Mouse (Mus musculus) stomach, embryonic 14.5 days (tissue): ENCODE results near the gene Rufy2. TPM values are rescaled to one million over a fixed set of nuclear protein-coding genes. Genes with fewer than 3 reads are reported as not detected.

Experiments used
- ATAC-seq: fragments of 200-750 bp; cut with Nextera tagmentation; 2 replicates; pipeline ENCODE4 v1.8.0; 2017; ENCODE audit warnings: low read depth, moderate TSS enrichment; ENCODE audit not compliant: insufficient number of reproducible peaks, insufficient read depth, low FRiP score
- H3K27ac ChIP-seq: fragments of 300-500 bp; sonication (generic); 2 replicates; pipeline ENCODE4 v1.5.1; 2014; ENCODE audit warnings: mild to moderate bottlenecking, low read length, moderate library complexity, mixed read lengths
- H3K27me3 ChIP-seq: fragments of 300-500 bp; sonication (generic); 2 replicates; pipeline ENCODE4 v1.6.1; 2014; ENCODE audit warnings: low read length, control low read depth, mixed read lengths; ENCODE audit not compliant: control insufficient read depth, insufficient read depth
- H3K36me3 ChIP-seq: fragments of 300-500 bp; sonication (generic); 2 replicates; pipeline ENCODE4 v1.6.1; 2014; ENCODE audit warnings: mild to moderate bottlenecking, control low read depth, low read length, moderate library complexity, mixed read lengths; ENCODE audit not compliant: control insufficient read depth, insufficient read depth
- H3K4me1 ChIP-seq: fragments of 300-500 bp; sonication (generic); 2 replicates; pipeline ENCODE4 v1.6.1; 2014; ENCODE audit warnings: low read length, control low read depth, mixed read lengths; ENCODE audit not compliant: control insufficient read depth, insufficient read depth
- H3K4me2 ChIP-seq: fragments of 300-500 bp; sonication (generic); replicated peaks from 2 replicates; pipeline ENCODE4 v1.6.1; 2014; ENCODE audit warnings: low read depth, low read length, control low read depth
- H3K4me3 ChIP-seq: fragments of 300-500 bp; sonication (generic); 2 replicates; pipeline ENCODE4 v1.5.1; 2014; ENCODE audit warnings: low read depth, low read length, control low read depth
- H3K9ac ChIP-seq: fragments of 300-500 bp; sonication (generic); replicated peaks from 2 replicates; pipeline ENCODE4 v1.6.1; 2014; ENCODE audit warnings: low read depth, mild to moderate bottlenecking, control low read depth, low read length, moderate library complexity, mixed read lengths
- H3K9me3 ChIP-seq: fragments of 300-500 bp; sonication (generic); 2 replicates; pipeline ENCODE4 v1.6.1; 2016; ENCODE audit warnings: low read depth, low read length, control low read depth; ENCODE audit not compliant: control insufficient read depth
- WGBS: fragments of 180-500 bp; shearing (Covaris S2); extraction: QIAGEN DNeasy Blood & Tissue Kit; methylation state at CpG from one replicate; pipeline ENCODE4 v1.1.7; 2014; 5-methylcytosine and 5-hydroxymethylcytosine counted together
- polyA plus RNA-seq: library from polyadenylated mRNA; unstranded; fragments of >200 nt; fragmentation: Nextera tagmentation; extraction: Ambion mirVana; gene quantifications from 2 replicates; pipeline ENCODE4 v1.2.1, GENCODE M21; 2014

The Rufy2 gene
- polyA plus RNA-seq = 28.0 and 32.4 TPM in 2 replicates

- H3K27ac ChIP-seq = peak within 1 kb of the TSS; percentile 71
- peaks cover 14% of the 10 kb centered on the region; the same call in 1 of the 2 replicates for H3K36me3 ChIP-seq
- peaks cover 7% of the 10 kb centered on the region; the same call in 1 of the 2 replicates for H3K4me1 ChIP-seq
- peak within 1 kb of the TSS; percentile 44 for H3K4me2 ChIP-seq
- WGBS = under 1% methylated on average over 72 of the region's 77 CpGs
- H3K9ac ChIP-seq = peak within 1 kb of the TSS; percentile 71
- no peaks in the 10 kb centered on the region for H3K9me3 ChIP-seq
- no peaks in the 10 kb centered on the region for H3K27me3 ChIP-seq
- H3K4me3 ChIP-seq = peak within 1 kb of the TSS; percentile 92
- peak; percentile 91 for ATAC-seq
Measured at GRCm38 (mm10) chr10:62980039-62980954, at the start of gene Rufy2. Gene Rufy2, plus strand, starts transcription at chr10:62980223.

GRCm38 (mm10) chr10:62932381-62932780, 47.6 kb upstream of the Rufy2 start:
- H3K4me3 ChIP-seq = no peak overlapping the region
- WGBS = 89% methylated on average over 1 of the region's 1 CpGs
- no peak for ATAC-seq
- no peak overlapping the region for H3K9ac ChIP-seq
- peaks cover 19% of the 10 kb centered on the region for H3K36me3 ChIP-seq
- no peaks in the 10 kb centered on the region for H3K9me3 ChIP-seq
- no peaks in the 10 kb centered on the region for H3K4me1 ChIP-seq
- no peaks in the 10 kb centered on the region for H3K27me3 ChIP-seq
- no peak overlapping the region for H3K4me2 ChIP-seq
- no peak overlapping the region for H3K27ac ChIP-seq

GRCm38 (mm10) chr10:62944975-62945580, 34.9 kb upstream of the Rufy2 start:
- H3K27ac ChIP-seq = no peak overlapping the region
- WGBS = 89% methylated on average over 10 of the region's 10 CpGs
- H3K4me1 ChIP-seq = peaks cover 4% of the 10 kb centered on the region; the same call in 1 of the 2 replicates
- H3K4me3 ChIP-seq = no peak overlapping the region
- H3K9ac ChIP-seq = no peak overlapping the region
- no peaks in the 10 kb centered on the region for H3K9me3 ChIP-seq
- no peak for ATAC-seq
- no peaks in the 10 kb centered on the region for H3K27me3 ChIP-seq
- peaks cover 8% of the 10 kb centered on the region for H3K36me3 ChIP-seq
- H3K4me2 ChIP-seq = no peak overlapping the region

GRCm38 (mm10) chr10:62946738-62947471, 33.1 kb upstream of the Rufy2 start, which contains the start of gene Dna2:
Gene Dna2, plus strand, starts transcription at chr10:62947026.
- Histone ChIP-seq H3K9ac (peak within 1 kb of the TSS; percentile 60), H3K4me1 (peaks cover 4% of the 10 kb centered on the region; the same call in 1 of the 2 replicates), H3K27ac (peak within 1 kb of the TSS; percentile 78; the same call in 1 of the 2 replicates), H3K4me3 (peak within 1 kb of the TSS; percentile 63), H3K9me3 (no peaks in the 10 kb centered on the region), H3K4me2 (peak within 1 kb of the TSS; percentile 53), H3K27me3 (no peaks in the 10 kb centered on the region), H3K36me3 (peaks cover 8% of the 10 kb centered on the region)
- 0% methylated on average over 68 of the region's 68 CpGs for WGBS
- ATAC-seq = peak; percentile 90

- Histone ChIP-seq H3K9me3 (no peaks in the 10 kb centered on the region), H3K36me3 (peaks cover 4% of the 10 kb centered on the region), H3K4me2 (no peak overlapping the region), H3K27me3 (no peaks in the 10 kb centered on the region), H3K4me3 (no peak overlapping the region), H3K27ac (no peak overlapping the region), H3K9ac (no peak overlapping the region), H3K4me1 (peaks cover 4% of the 10 kb centered on the region; the same call in 1 of the 2 replicates)
- 94% methylated on average over 7 of the region's 7 CpGs for WGBS
- no peak for ATAC-seq
Measured at GRCm38 (mm10) chr10:62948551-62948950, 31.5 kb upstream of the Rufy2 start.

GRCm38 (mm10) chr10:62963956-62964355, 16.1 kb upstream of the Rufy2 start:
- H3K9ac ChIP-seq = no peak overlapping the region
- peaks cover 32% of the 10 kb centered on the region for H3K36me3 ChIP-seq
- no peak for ATAC-seq
- WGBS = 91% methylated on average over 7 of the region's 7 CpGs
- no peak overlapping the region for H3K27ac ChIP-seq
- no peaks in the 10 kb centered on the region for H3K4me1 ChIP-seq
- H3K4me2 ChIP-seq = no peak overlapping the region
- H3K4me3 ChIP-seq = no peak overlapping the region
- H3K27me3 ChIP-seq = no peaks in the 10 kb centered on the region
- no peaks in the 10 kb centered on the region for H3K9me3 ChIP-seq

GRCm38 (mm10) chr10:62965796-62966195, 14.2 kb upstream of the Rufy2 start:
- H3K9me3 ChIP-seq = no peaks in the 10 kb centered on the region
- WGBS = 93% methylated on average over 11 of the region's 11 CpGs
- peaks cover 35% of the 10 kb centered on the region for H3K36me3 ChIP-seq
- no peak for ATAC-seq
- no peak overlapping the region for H3K4me3 ChIP-seq
- H3K4me1 ChIP-seq = no peaks in the 10 kb centered on the region
- H3K27me3 ChIP-seq = no peaks in the 10 kb centered on the region
- H3K4me2 ChIP-seq = no peak overlapping the region
- H3K27ac ChIP-seq = no peak overlapping the region
- no peak overlapping the region for H3K9ac ChIP-seq

GRCm38 (mm10) chr10:62966291-62966690, 13.7 kb upstream of the Rufy2 start:
- no peak for ATAC-seq
- H3K9ac ChIP-seq = no peak overlapping the region
- no peak overlapping the region for H3K4me2 ChIP-seq
- H3K36me3 ChIP-seq = peaks cover 30% of the 10 kb centered on the region
- no peaks in the 10 kb centered on the region for H3K4me1 ChIP-seq
- no peaks in the 10 kb centered on the region for H3K27me3 ChIP-seq
- H3K27ac ChIP-seq = no peak overlapping the region
- 93% methylated on average over 15 of the region's 15 CpGs for WGBS
- H3K9me3 ChIP-seq = no peaks in the 10 kb centered on the region
- no peak overlapping the region for H3K4me3 ChIP-seq
